Mouse (Mus musculus) olfactory bulb, adult 2 months (tissue): ENCODE data around the gene Aif1. TPM values are rescaled to one million over a fixed set of nuclear protein-coding genes. Genes with fewer than 3 reads are reported as not detected.

Source experiments
- H3K27ac ChIP-seq: fragments of 200-500 bp; 2 replicates; pipeline ENCODE4 v1.5.1; 2012; ENCODE audit warnings: low read depth, low read length; ENCODE audit not compliant: insufficient read depth
- H3K4me1 ChIP-seq: fragments of 200-500 bp; 2 replicates; pipeline ENCODE4 v1.6.1; 2012; ENCODE audit warnings: low read length; ENCODE audit not compliant: control insufficient read depth, insufficient read depth
- H3K4me3 ChIP-seq: fragments of 200-500 bp; 2 replicates; pipeline ENCODE4 v1.5.1; 2012; ENCODE audit warnings: mild to moderate bottlenecking, low read depth, low read length, moderate library complexity; ENCODE audit not compliant: insufficient read depth
- CTCF ChIP-seq: fragments of 200-500 bp; IDR thresholded peaks from 2 replicates; pipeline ENCODE4 v1.5.1; 2012; ENCODE audit warnings: low read depth, mild to moderate bottlenecking, low read length, moderate library complexity; ENCODE audit not compliant: insufficient read depth
- POLR2A ChIP-seq: fragments of 200-500 bp; IDR thresholded peaks from 2 replicates; pipeline ENCODE4 v1.6.1; 2012; ENCODE audit warnings: mild to moderate bottlenecking, low read depth, low read length, moderate library complexity; ENCODE audit not compliant: insufficient read depth
- WGBS: fragments of 180-500 bp; shearing (Covaris S2); methylation state at CpG from one replicate; pipeline ENCODE4 v1.1.7; 2018; 5-methylcytosine and 5-hydroxymethylcytosine counted together
- polyA plus RNA-seq: library from polyadenylated mRNA; stranded (reverse); fragments of >200 nt; gene quantifications from 2 replicates; pipeline ENCODE4 v1.2.4, GENCODE M21; 2012; ENCODE audit warnings: low replicate concordance; ENCODE audit not compliant: missing spikeins, insufficient read depth, insufficient read length

The Aif1 gene
- polyA plus RNA-seq, 1 experiment, result not detected

DNA sequence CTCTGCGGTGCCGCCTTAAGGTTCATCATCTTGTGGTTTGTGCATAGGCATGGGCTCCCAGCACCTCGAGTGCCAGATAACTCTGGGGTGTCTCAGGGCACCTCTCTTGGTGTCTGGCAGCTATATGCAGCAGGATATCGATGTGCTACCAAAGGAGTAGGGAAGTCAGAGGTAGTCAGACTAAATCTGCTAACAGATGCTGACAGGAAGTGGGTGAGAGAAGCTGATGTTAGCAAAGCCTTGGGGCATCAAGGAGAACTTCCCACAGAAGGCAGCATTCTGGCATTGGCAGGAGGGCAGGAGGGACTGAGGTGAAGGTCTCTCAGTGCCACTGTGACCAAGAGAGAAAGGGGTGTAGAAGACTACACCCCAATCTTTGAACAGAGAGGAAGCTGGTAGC is 14.2 kb upstream of the Aif1 start:
- H3K4me3 ChIP-seq, result no peak overlapping the region
- 74% methylated on average over 4 of the region's 4 CpGs for WGBS
- no peak for TF ChIP-seq CTCF
- no peak for TF ChIP-seq POLR2A
- H3K27ac ChIP-seq, result no peak overlapping the region
- H3K4me1 ChIP-seq, result peaks cover 7% of the 10 kb centered on the region

GRCm38 (mm10) chr17:35189186-35189585 is 13.3 kb upstream of the Aif1 start:
- TF ChIP-seq POLR2A (no peak), CTCF (no peak)

DNA sequence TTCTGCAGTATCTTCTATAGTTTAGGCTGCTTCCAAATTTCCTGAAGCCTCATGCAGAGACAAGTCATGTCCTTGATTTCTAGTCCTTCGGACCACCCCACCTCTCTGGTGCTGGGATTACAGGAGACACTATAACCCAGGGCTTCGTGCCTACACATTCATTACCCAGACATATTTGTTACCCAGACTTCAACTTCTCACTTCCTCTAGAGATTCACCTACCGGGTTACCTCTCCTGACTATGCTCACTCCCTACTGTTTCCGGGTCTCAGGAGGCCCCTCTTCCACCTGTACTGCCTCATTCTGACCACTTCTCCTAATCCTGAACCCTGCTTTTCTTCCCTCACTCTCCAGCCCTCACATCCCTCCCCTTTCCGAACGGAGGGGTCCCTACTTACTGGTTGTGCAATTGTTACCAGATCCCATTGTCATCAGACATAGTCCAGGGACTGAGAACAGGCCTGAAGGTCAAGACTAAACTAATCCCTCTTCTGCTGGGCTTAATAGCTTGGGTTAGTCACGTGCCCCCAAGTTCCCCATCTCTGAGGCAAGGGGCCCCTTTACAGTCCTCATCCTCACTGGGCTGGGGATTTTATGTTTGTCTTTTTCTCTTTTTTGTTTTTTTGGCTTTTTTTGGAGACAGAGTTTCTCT is 12.2 kb upstream of the Aif1 start, which contains the start of gene Lst1:
TSS of gene Lst1 (minus strand) at position 481 of the 652 bp plus-strand sequence.
- Histone ChIP-seq H3K4me3 (no peak within 1 kb of the TSS), H3K27ac (no peak within 1 kb of the TSS), H3K4me1 (peaks cover 5% of the 10 kb centered on the region)
- TF ChIP-seq POLR2A (no peak), CTCF (no peak)
- WGBS, result 76% methylated on average over 7 of the region's 7 CpGs

More at GRCm38 (mm10) chr17:35189186-35189585, 13.3 kb upstream of the Aif1 start:
- H3K4me1 ChIP-seq, result peaks cover 5% of the 10 kb centered on the region
- WGBS, result 90% methylated on average over 1 of the region's 1 CpGs
- no peak overlapping the region for H3K27ac ChIP-seq
- H3K4me3 ChIP-seq, result no peak overlapping the region

DNA sequence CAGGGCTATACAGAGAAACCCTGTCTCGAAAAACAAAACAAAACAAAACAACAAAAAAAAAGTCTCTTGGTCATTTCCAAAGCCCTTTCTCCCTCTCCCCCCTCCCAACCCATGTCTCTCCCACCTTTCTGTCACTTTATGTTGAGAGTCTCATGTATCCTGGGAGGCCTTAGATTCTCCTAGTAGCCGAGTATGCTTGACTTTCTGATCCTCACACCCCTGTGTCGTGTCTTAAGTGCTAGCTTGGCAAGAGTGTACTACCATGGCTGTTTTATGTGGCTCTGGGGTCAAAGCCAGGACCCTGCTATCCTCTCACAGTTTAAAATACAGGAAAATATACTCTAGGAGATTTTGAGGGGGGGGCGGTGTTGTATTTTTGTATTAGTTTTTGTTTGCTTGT is 11.5 kb upstream of the Aif1 start:
- Histone ChIP-seq H3K4me3 (no peak overlapping the region), H3K27ac (no peak overlapping the region), H3K4me1 (peaks cover 5% of the 10 kb centered on the region)
- 80% methylated on average over 4 of the region's 4 CpGs for WGBS
- TF ChIP-seq CTCF (no peak), POLR2A (no peak)

- Histone ChIP-seq H3K27ac (no peak overlapping the region), H3K4me1 (peaks cover 5% of the 10 kb centered on the region), H3K4me3 (0 out of 2 replicates have a peak overlapping the region, but pooled peaks have one; percentile 1)
- WGBS, result 2% methylated on average over 4 of the region's 4 CpGs
- no peak for TF ChIP-seq CTCF
- no peak for TF ChIP-seq POLR2A
Measured at GRCm38 (mm10) chr17:35186681-35187080, 10.8 kb upstream of the Aif1 start.

GRCm38 (mm10) chr17:35185639-35186611 is 10.1 kb upstream of the Aif1 start:
- H3K27ac ChIP-seq, result no peak overlapping the region
- TF ChIP-seq CTCF (no peak), POLR2A (no peak)
- no peak overlapping the region; the same call in none of the 2 replicates for H3K4me3 ChIP-seq
- WGBS, result 5% methylated on average over 18 of the region's 18 CpGs
- H3K4me1 ChIP-seq, result peaks cover 5% of the 10 kb centered on the region

- no peak overlapping the region for H3K27ac ChIP-seq
- no peak for TF ChIP-seq POLR2A
- no peak for TF ChIP-seq CTCF
- H3K4me3 ChIP-seq, result no peak overlapping the region
- WGBS, result 88% methylated on average over 5 of the region's 5 CpGs
- H3K4me1 ChIP-seq, result no peaks in the 10 kb centered on the region
Measured at GRCm38 (mm10) chr17:35180093-35180492, 4.2 kb upstream of the Aif1 start.

- Histone ChIP-seq H3K4me1 (peaks cover under 1% of the 10 kb centered on the region; the same call in 1 of the 2 replicates), H3K4me3 (no peak overlapping the region), H3K27ac (no peak overlapping the region)
- TF ChIP-seq CTCF (peak; percentile 85), POLR2A (no peak)
- 27% methylated on average over 5 of the region's 5 CpGs for WGBS
Measured at GRCm38 (mm10) chr17:35178528-35178927, 2.7 kb upstream of the Aif1 start.

GRCm38 (mm10) chr17:35175382-35175781 is 486 bp downstream of the Aif1 start:
- no peak overlapping the region for H3K27ac ChIP-seq
- 81% methylated on average over 6 of the region's 6 CpGs for WGBS
- H3K4me3 ChIP-seq, result no peak overlapping the region
- TF ChIP-seq CTCF (no peak), POLR2A (no peak)
- peaks cover 2% of the 10 kb centered on the region; the same call in 1 of the 2 replicates for H3K4me1 ChIP-seq
